Mouse (Mus musculus) lung, embryonic 14.5 days (tissue): ENCODE data around the gene Aldh1l1. TPM values are rescaled to one million over a fixed set of nuclear protein-coding genes. Genes with fewer than 3 reads are reported as not detected.

Source experiments
- ATAC-seq: fragments of 200-750 bp; cut with Nextera tagmentation; 2 replicates; pipeline ENCODE4 v1.8.0; 2017; ENCODE audit warnings: mild to moderate bottlenecking, moderate TSS enrichment, moderate library complexity; ENCODE audit not compliant: insufficient read depth
- DNase-seq: peaks from one replicate; pipeline ENCODE4 v3.0.0-alpha.2; 2015
- H3K27ac ChIP-seq: fragments of 300-500 bp; sonication (generic); 2 replicates; pipeline ENCODE4 v1.5.1; 2014; ENCODE audit warnings: low read depth, mild to moderate bottlenecking, moderate library complexity
- H3K27me3 ChIP-seq: fragments of 300-500 bp; sonication (generic); 2 replicates; pipeline ENCODE4 v1.6.1; 2014; ENCODE audit warnings: low read length, control low read depth; ENCODE audit not compliant: insufficient read depth
- H3K36me3 ChIP-seq: fragments of 300-500 bp; sonication (generic); 2 replicates; pipeline ENCODE4 v1.6.1; 2014; ENCODE audit warnings: control low read depth; ENCODE audit not compliant: insufficient read depth
- H3K4me1 ChIP-seq: fragments of 300-500 bp; sonication (generic); 2 replicates; pipeline ENCODE4 v1.6.1; 2014; ENCODE audit warnings: antibody characterized with exemption, control low read depth; ENCODE audit not compliant: insufficient read depth
- H3K4me2 ChIP-seq: fragments of 300-500 bp; sonication (generic); 2 replicates; pipeline ENCODE4 v1.6.1; 2014; ENCODE audit warnings: mild to moderate bottlenecking
- H3K4me3 ChIP-seq: fragments of 300-500 bp; sonication (generic); 2 replicates; pipeline ENCODE4 v1.5.1; 2014; ENCODE audit warnings: low read depth, low read length
- H3K9ac ChIP-seq: fragments of 300-500 bp; sonication (generic); 2 replicates; pipeline ENCODE4 v1.6.1; 2014
- H3K9me3 ChIP-seq: fragments of 300-500 bp; sonication (generic); 2 replicates; pipeline ENCODE4 v1.6.1; 2016; ENCODE audit warnings: low read depth, low read length, control low read depth
- CTCF ChIP-seq: IDR thresholded peaks from 2 replicates; pipeline ENCODE4 v1.5.1; 2016; ENCODE audit warnings: antibody characterized with exemption, low read depth
- WGBS: fragments of 180-500 bp; shearing (Covaris S2); extraction: QIAGEN DNeasy Blood & Tissue Kit; methylation state at CpG from one replicate; pipeline ENCODE4 v1.1.7; 2014; 5-methylcytosine and 5-hydroxymethylcytosine counted together
- polyA plus RNA-seq: library from polyadenylated mRNA; unstranded; fragments of >200 nt; fragmentation: Nextera tagmentation; extraction: Ambion mirVana; gene quantifications from 2 replicates; pipeline ENCODE4 v1.2.1, GENCODE M21; 2014

Aldh1l1 gene
- polyA plus RNA-seq, 1 experiment from 2014 or later, result 0.74 TPM

DNA sequence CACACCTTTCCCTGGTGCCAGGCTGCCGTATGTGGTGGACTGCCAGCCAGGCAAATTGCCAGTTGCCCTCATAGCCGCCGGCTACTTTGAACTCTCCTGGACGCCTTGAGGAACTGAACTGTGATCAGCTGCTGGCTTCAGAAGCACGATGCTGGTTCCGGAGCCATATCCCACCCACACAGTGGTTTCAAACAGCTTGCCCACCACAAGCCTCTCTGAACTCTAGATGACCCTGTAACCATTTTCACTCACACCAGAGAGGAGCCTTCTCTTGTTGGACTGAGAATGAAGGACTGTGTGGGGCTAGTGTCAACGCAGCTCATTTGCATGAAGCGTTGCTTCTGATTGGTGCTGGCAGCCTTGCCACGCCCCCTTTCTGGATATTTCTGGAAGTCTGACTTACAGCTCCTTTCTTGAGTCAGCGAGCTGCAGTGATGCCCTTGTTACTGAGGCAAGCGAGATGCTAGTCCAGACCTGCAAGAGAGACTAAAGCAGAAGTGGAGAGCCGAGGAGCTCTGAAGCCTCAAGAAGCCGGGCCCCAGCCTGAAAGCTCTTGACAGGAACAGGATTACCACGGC is 9.2 kb upstream of the Aldh1l1 start:
- H3K36me3 ChIP-seq, result no peaks in the 10 kb centered on the region
- no peaks in the 10 kb centered on the region for H3K9me3 ChIP-seq
- ATAC-seq, result peak; percentile 92
- H3K4me3 ChIP-seq, result no peak overlapping the region
- DNase-seq, result peak; percentile 79
- no peak overlapping the region for H3K9ac ChIP-seq
- H3K27ac ChIP-seq, result no peak overlapping the region
- TF ChIP-seq CTCF, result no peak
- H3K4me1 ChIP-seq, result no peaks in the 10 kb centered on the region; the same call in 1 of the 2 replicates
- no peak overlapping the region for H3K4me2 ChIP-seq
- no peaks in the 10 kb centered on the region for H3K27me3 ChIP-seq
- 40% methylated on average over 14 of the region's 14 CpGs for WGBS

- ATAC-seq, result no peak
- Histone ChIP-seq H3K4me2 (no peak overlapping the region), H3K27ac (no peak overlapping the region), H3K4me3 (no peak overlapping the region), H3K27me3 (no peaks in the 10 kb centered on the region), H3K4me1 (no peaks in the 10 kb centered on the region), H3K36me3 (no peaks in the 10 kb centered on the region), H3K9ac (no peak overlapping the region), H3K9me3 (no peaks in the 10 kb centered on the region)
- WGBS, result 62% methylated on average over 3 of the region's 3 CpGs
- no peak for TF ChIP-seq CTCF
- no peak for DNase-seq
Observed at GRCm38 (mm10) chr6:90484249-90484648, 2.0 kb upstream of the Aldh1l1 start.

DNA sequence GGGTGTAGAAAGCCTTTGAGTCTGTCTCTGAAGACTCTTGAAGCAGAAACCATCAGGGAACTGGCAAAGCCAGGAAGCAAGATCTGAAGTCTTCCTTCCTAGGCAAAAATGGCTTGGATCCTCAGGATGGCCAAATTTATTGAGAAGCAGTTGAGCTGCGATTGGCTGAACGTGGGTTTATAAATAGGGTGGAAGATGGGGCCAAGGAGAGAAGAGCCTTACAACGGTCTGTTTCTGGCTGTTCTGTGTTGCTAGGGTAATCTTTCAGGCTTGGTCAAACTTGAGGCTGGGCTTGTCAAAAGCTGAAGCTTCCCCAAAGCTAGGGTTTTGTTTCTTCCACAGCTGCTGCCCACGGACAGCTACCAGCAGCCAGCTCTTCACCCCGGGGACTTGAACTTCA is 1.4 kb upstream of the Aldh1l1 start:
- no peak for TF ChIP-seq CTCF
- Histone ChIP-seq H3K36me3 (no peaks in the 10 kb centered on the region), H3K4me3 (no peak overlapping the region), H3K27ac (no peak overlapping the region), H3K4me2 (no peak overlapping the region), H3K4me1 (no peaks in the 10 kb centered on the region), H3K9ac (no peak overlapping the region), H3K27me3 (no peaks in the 10 kb centered on the region), H3K9me3 (no peaks in the 10 kb centered on the region)
- 75% methylated on average over 5 of the region's 5 CpGs for WGBS
- DNase-seq, result no peak
- ATAC-seq, result no peak

- H3K4me1 ChIP-seq, result no peaks in the 10 kb centered on the region
- ATAC-seq, result no peak
- no peaks in the 10 kb centered on the region for H3K27me3 ChIP-seq
- no peak overlapping the region for H3K27ac ChIP-seq
- WGBS, result 75% methylated on average over 1 of the region's 1 CpGs
- no peak overlapping the region for H3K9ac ChIP-seq
- no peaks in the 10 kb centered on the region for H3K36me3 ChIP-seq
- no peak overlapping the region for H3K4me3 ChIP-seq
- H3K9me3 ChIP-seq, result no peaks in the 10 kb centered on the region
- no peak for DNase-seq
- no peak overlapping the region for H3K4me2 ChIP-seq
- TF ChIP-seq CTCF, result no peak
Observed at GRCm38 (mm10) chr6:90487531-90487930, 1.3 kb downstream of the Aldh1l1 start.

- H3K4me1 ChIP-seq, result no peaks in the 10 kb centered on the region
- H3K27me3 ChIP-seq, result no peaks in the 10 kb centered on the region
- H3K9ac ChIP-seq, result no peak overlapping the region
- no peak overlapping the region for H3K4me2 ChIP-seq
- TF ChIP-seq CTCF, result no peak
- H3K4me3 ChIP-seq, result no peak overlapping the region
- ATAC-seq, result no peak
- WGBS, result 81% methylated on average over 3 of the region's 3 CpGs
- no peaks in the 10 kb centered on the region for H3K9me3 ChIP-seq
- no peak overlapping the region for H3K27ac ChIP-seq
- no peak for DNase-seq
- H3K36me3 ChIP-seq, result no peaks in the 10 kb centered on the region
Observed at GRCm38 (mm10) chr6:90489532-90489931, 3.3 kb downstream of the Aldh1l1 start.

DNA sequence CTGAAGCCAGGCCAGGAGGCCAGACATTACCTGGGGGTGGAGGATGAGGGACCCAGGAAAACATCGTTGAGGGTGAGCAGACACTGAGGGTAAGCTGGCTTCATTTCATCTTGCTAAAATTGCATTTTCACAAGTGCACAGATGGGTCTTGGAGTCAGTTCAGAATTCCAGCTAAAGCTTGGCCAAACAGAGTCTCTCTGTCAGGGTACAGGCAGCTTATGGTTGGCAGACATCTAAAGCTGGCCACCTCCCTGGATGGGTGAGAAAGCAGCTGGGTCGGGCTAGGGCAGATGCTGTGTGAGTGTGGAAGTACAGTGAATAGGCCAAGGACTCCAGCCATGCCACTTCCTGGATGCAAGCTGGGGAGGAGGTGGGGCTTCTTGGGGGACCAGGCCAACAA is 4.7 kb downstream of the Aldh1l1 start:
- Histone ChIP-seq H3K27me3 (no peaks in the 10 kb centered on the region), H3K4me2 (no peak overlapping the region), H3K27ac (no peak overlapping the region), H3K4me3 (no peak overlapping the region), H3K9me3 (no peaks in the 10 kb centered on the region), H3K36me3 (no peaks in the 10 kb centered on the region), H3K4me1 (no peaks in the 10 kb centered on the region), H3K9ac (no peak overlapping the region)
- no peak for ATAC-seq
- TF ChIP-seq CTCF, result no peak
- 73% methylated on average over 2 of the region's 2 CpGs for WGBS
- no peak for DNase-seq

- no peaks in the 10 kb centered on the region for H3K27me3 ChIP-seq
- no peak overlapping the region for H3K27ac ChIP-seq
- TF ChIP-seq CTCF, result no peak
- no peaks in the 10 kb centered on the region for H3K4me1 ChIP-seq
- 68% methylated on average over 10 of the region's 10 CpGs for WGBS
- ATAC-seq (no peak), DNase-seq (no peak)
- H3K9me3 ChIP-seq, result no peaks in the 10 kb centered on the region
- no peak overlapping the region for H3K4me2 ChIP-seq
- H3K4me3 ChIP-seq, result no peak overlapping the region
- no peaks in the 10 kb centered on the region for H3K36me3 ChIP-seq
- no peak overlapping the region for H3K9ac ChIP-seq
Observed at GRCm38 (mm10) chr6:90491956-90492744, 5.9 kb downstream of the Aldh1l1 start.
